ENCODE assay signal across 29 mouse cellular contexts in the genomic region with DNA sequence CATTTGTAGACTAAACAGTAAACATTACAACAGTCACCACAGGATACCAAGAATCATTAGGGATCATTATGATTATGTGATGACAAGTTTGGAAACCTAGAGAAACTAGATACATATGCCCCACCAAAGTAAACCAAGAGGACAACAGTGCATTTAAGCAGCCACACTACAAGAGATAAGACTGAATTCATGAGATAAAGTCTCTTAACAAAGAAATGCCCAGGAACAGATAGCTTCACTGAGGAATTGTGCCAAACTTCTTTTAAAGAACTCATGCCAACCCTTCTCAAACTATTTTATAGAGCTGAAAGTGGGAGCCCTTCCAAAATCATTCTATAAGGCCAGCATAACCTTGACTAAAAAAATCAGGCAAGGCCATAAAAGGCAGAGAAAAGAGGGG.
"Had no signal": no experiment of that assay in that cellular context is flagged by ENCODE, and none has a peak within 500 bp of the region (broad histone marks: within the 10 kb centered on the region; RNA-seq: fewer than 3 reads in every experiment).

No protein-coding gene starts in this region.

- H3K4me3 ChIP-seq: left cerebral cortex, adult 2 months; limb, embryonic 10.5 days; limb, embryonic 12.5 days; limb, embryonic 13.5 days; limb, embryonic 15.5 days; liver, embryonic 12.5 days; liver, embryonic 13.5 days; liver, embryonic 15.5 days; lung, embryonic 15.5 days; megakaryocyte, embryonic 14.5 days; midbrain, embryonic 10.5 days; midbrain, embryonic 12.5 days; midbrain, embryonic 13.5 days; myocyte; neural tube, embryonic 12.5 days had no signal

- ATAC-seq: liver, embryonic 12.5 days; liver, postnatal 0 days; midbrain, embryonic 13.5 days; midbrain, embryonic 16.5 days had no signal

- DNase-seq: left cerebral cortex, postnatal 4 days; liver; liver, embryonic 13.5 days; liver, postnatal 0 days; lung, adult 18-20 months; lung, adult 2 months; lung, postnatal 10 days; lung, postnatal 14 days; lung, postnatal 36 days; lung, postnatal 4 days; midbrain, embryonic 14.5 days had no signal

- H3K27me3 ChIP-seq: limb, embryonic 12.5 days; limb, embryonic 13.5 days; limb, embryonic 15.5 days; liver, embryonic 12.5 days; liver, embryonic 13.5 days; liver, embryonic 15.5 days; lung, embryonic 15.5 days; megakaryocyte, embryonic 14.5 days; midbrain, embryonic 12.5 days; midbrain, embryonic 13.5 days; neural tube, embryonic 12.5 days had no signal

- H3K9ac ChIP-seq: limb, embryonic 12.5 days; limb, embryonic 13.5 days; limb, embryonic 15.5 days; liver, embryonic 12.5 days; liver, embryonic 13.5 days; liver, embryonic 14.5 days; liver, embryonic 15.5 days; liver, postnatal 0 days; lung, embryonic 15.5 days; midbrain, embryonic 12.5 days; midbrain, embryonic 13.5 days; neural tube, embryonic 12.5 days had no signal

- H3K9me3 ChIP-seq: limb, embryonic 10.5 days; limb, embryonic 12.5 days; limb, embryonic 13.5 days; limb, embryonic 15.5 days; liver, embryonic 12.5 days; liver, embryonic 13.5 days; liver, embryonic 15.5 days; lung, embryonic 15.5 days; midbrain, embryonic 10.5 days; midbrain, embryonic 12.5 days; midbrain, embryonic 13.5 days; neural tube, embryonic 12.5 days had no signal

- H3K36me3 ChIP-seq: limb, embryonic 10.5 days; limb, embryonic 12.5 days; limb, embryonic 13.5 days; limb, embryonic 15.5 days; liver, embryonic 12.5 days; liver, embryonic 13.5 days; liver, embryonic 15.5 days; lung, embryonic 15.5 days; midbrain, embryonic 10.5 days; midbrain, embryonic 12.5 days; midbrain, embryonic 13.5 days; neural tube, embryonic 12.5 days had no signal

- H3K4me1 ChIP-seq: limb, embryonic 10.5 days; limb, embryonic 12.5 days; limb, embryonic 13.5 days; limb, embryonic 15.5 days; liver, embryonic 12.5 days; liver, embryonic 13.5 days; liver, embryonic 15.5 days; lung, embryonic 15.5 days; megakaryocyte, embryonic 14.5 days; midbrain, embryonic 10.5 days; midbrain, embryonic 12.5 days; midbrain, embryonic 13.5 days; neural tube, embryonic 12.5 days had no signal

- H3K27ac ChIP-seq: left cerebral cortex, adult 2 months; limb, embryonic 10.5 days; limb, embryonic 12.5 days; limb, embryonic 13.5 days; limb, embryonic 15.5 days; liver, embryonic 12.5 days; liver, embryonic 13.5 days; liver, embryonic 14.5 days; liver, embryonic 15.5 days; lung, embryonic 15.5 days; macrophage; midbrain, embryonic 10.5 days; midbrain, embryonic 12.5 days; midbrain, embryonic 13.5 days; neural tube, embryonic 12.5 days had no signal

- H3K4me2 ChIP-seq: limb, embryonic 12.5 days; limb, embryonic 13.5 days; limb, embryonic 15.5 days; liver, embryonic 11.5 days; liver, embryonic 12.5 days; liver, embryonic 13.5 days; liver, embryonic 15.5 days; lung, embryonic 15.5 days; midbrain, embryonic 12.5 days; midbrain, embryonic 13.5 days; neural tube, embryonic 12.5 days had no signal
